Mouse (Mus musculus) CH12.LX (cell line): Measurements from ENCODE around the gene Cers6.

Source experiments
- CTCF ChIP-seq, 2 experiments: IDR thresholded peaks in 1 of 2; conservative IDR thresholded peaks in 1 of 2; 2 replicates each; pipeline ENCODE4 v1.5.1; 2011 to 2012; ENCODE audit warnings: low read depth in 2 of 2, low read length in 2 of 2, improper control_type of control experiment in 1 of 2, inconsistent platforms in 1 of 2, mild to moderate bottlenecking in 1 of 2, moderate library complexity in 1 of 2
- ETS1 ChIP-seq: conservative IDR thresholded peaks from 2 replicates; pipeline ENCODE4 v1.6.1; 2012; ENCODE audit warnings: low read depth, mild to moderate bottlenecking, inconsistent platforms, low read length, improper control_type of control experiment, moderate library complexity
- NRF1 ChIP-seq: IDR thresholded peaks from 2 replicates; pipeline ENCODE4 v1.6.1; 2014; ENCODE audit warnings: low read depth, mild to moderate bottlenecking, inconsistent platforms, low read length, improper control_type of control experiment, moderate library complexity
- POLR2A ChIP-seq: IDR thresholded peaks from 2 replicates; pipeline ENCODE4 v1.6.1; 2011; ENCODE audit warnings: low read depth, mild to moderate bottlenecking, improper control_type of control experiment, low read length

- no peak for TF ChIP-seq POLR2A
- TF ChIP-seq CTCF (conservative IDR thresholded peaks at IDR 0.05 in 1 of 2, IDR thresholded peaks at IDR 0.05 in 1 of 2; ENCODE audit: low read depth in 2 of 2, low read length in 2 of 2): 0 out of 4 replicates have a peak, but pooled peaks of 1 of the 2 experiments have one; percentile 3
- TF ChIP-seq ETS1: no peak
- no peak for TF ChIP-seq NRF1
Measured at GRCm38 (mm10) chr2:69121681-69122080, 260.4 kb downstream of the Cers6 start.
